Mouse (Mus musculus) lung, postnatal 4 days (tissue): ENCODE data around the gene Ncam1.

Source experiments
- DNase-seq, 2 experiments: peaks; one replicate each; pipeline ENCODE4 v3.0.0; 2021

The Ncam1 gene

DNA sequence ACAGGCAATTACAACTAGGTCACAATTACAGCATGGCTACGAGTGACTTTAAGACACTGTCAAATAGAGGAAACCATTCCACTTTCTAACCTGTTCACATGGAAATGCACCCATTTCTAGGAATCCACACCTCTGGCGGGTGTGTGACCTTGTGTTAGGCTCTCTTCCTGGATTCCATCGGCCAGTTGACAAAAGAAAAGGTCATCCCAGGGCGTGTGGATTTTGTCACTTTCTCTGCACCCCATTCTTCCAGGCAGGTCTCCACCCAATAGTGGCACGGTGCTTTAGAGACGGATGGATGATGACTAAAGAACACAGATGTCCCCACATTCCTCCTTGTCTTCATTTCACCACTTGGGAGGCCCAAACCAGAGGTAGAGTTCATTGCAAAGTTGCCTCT is 47.3 kb downstream of the Ncam1 start:
- DNase-seq = no peak

DNA sequence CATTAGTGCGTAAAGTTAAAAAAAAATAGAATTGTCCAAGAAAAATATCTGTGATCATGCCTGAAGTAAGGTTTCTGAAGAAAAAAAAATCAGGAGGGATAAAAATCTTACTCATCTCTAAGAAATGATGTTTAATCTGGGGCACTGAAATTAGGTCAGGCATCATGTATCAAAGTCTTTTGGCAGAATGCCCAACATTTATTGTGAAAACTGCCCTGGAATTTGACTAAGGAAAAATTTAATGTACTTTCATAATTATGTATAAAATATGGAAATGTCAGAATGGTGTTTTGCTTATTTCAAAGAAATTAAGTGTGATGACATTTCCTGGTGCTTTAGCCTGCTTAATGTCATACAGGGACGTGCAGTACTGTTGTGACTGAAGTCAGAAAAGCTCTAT is 52.5 kb downstream of the Ncam1 start:
- DNase-seq = no peak

GRCm38 (mm10) chr9:49745696-49746095 is 53.0 kb downstream of the Ncam1 start:
- no peak for DNase-seq

DNA sequence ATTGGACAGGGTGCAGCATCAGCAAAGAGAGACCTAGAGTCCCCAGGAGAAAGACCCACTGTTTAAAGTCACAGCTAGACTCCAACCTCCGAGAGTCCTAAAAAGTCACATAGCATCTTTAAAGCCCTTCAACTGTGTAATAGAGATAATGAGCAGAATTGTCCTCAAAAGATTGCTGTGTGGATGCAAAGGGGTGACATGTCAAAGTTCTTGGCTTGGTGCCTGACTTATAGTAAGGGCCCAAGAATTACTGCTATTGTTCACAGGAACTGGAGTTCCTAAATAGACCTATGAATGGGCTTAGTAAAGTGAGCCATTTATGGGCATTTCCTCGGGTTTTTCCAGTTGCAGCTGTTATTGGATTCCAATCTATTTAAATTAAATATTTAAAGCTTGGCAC is 54.4 kb downstream of the Ncam1 start:
- no peak for DNase-seq

DNA sequence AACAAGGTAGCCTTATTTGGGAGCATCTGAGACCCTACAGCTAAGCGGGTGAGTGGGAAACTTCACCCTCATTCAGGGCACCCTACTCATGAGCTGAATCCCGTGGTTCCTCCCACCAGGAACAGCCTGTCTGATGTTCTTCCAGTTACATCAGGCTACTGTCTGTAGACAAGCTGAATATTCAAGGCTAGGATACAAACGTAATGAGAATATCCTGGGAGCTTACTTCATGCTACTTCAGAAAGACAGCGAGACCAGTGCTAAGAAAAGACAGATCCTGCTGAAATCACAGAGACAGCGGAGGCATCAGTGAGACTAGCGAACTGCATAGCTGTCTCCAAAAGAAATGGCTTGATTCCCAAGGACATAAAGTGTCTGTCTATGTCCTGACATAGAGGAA is 58.8 kb downstream of the Ncam1 start:
- DNase-seq = no peak

- no peak for DNase-seq
Measured at GRCm38 (mm10) chr9:49738546-49738945, 60.2 kb downstream of the Ncam1 start.

DNA sequence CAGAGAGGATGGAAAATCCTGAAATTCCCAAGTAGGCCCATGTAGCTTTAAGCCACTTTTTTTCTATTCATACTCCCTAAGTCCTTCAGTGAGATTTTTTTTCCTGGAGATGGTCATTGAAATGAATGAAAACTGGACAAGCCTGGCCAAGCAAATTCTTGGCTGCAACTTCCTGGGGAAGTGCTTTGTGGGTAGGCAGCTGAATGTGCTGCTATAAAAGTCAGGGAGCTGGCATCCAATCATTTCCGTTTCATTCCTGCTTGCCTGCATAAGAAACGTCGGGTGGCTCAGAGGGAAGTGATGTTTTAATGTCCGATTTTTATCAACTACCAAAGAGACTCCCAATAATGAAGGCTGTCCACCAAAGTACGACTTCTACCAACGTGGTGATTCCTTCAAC is 61.6 kb downstream of the Ncam1 start:
- DNase-seq = no peak

DNA sequence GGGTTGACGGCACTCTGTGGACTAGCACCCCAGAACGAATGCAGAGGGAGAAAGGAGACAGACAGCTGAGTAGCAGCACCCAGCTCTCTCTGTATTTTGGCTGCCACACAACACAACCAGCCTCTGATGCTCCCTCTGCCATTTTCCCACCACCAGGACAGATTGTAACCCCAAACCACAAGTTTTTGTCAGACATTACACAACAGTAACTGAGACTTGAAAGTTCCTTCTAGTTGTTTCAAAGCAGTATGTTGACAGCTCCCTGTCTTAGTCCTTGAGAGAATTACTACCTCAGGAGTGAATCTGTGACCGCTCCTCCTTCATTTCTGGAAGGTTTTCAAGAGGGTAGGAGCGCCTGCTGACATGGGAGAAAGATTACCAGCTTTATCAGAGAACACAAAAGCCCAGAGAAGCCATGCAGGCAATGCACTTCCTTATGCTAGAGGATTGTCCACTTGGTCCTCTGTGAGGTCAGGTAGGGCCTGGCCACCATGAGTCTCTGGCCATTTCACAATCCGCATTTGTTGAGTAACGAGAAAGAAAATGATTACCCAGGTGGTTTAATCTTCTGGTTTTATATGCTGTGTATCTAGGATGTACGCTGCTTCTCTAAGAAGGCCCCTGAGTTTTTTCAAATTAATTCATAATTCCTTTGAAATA is 64.2 kb downstream of the Ncam1 start:
- DNase-seq = no peak

GRCm38 (mm10) chr9:49733726-49734125 is 65.0 kb downstream of the Ncam1 start:
- no peak for DNase-seq

GRCm38 (mm10) chr9:49729479-49729878 is 69.2 kb downstream of the Ncam1 start:
- no peak for DNase-seq

DNA sequence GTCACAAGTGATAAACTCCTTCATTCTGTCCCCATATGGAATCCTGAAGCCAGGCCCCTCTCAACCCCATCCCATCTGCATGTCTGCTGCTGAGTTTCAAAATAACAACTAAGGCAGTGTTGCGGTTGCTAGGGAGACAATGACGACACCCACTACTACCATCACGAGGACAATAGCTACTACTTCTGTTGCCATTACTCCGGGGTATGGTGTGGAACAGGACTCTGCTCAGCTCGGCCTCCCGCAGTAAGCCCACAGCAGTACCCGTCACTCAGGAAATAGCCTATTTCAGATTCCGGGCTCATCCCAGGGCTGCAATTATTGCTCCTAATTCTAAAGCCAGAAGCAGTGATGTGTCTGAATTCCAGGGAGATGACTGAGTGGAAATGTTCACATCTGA is 70.5 kb downstream of the Ncam1 start:
- DNase-seq = no peak

- DNase-seq = no peak
Measured at GRCm38 (mm10) chr9:49722765-49723164, 76.0 kb downstream of the Ncam1 start.

DNA sequence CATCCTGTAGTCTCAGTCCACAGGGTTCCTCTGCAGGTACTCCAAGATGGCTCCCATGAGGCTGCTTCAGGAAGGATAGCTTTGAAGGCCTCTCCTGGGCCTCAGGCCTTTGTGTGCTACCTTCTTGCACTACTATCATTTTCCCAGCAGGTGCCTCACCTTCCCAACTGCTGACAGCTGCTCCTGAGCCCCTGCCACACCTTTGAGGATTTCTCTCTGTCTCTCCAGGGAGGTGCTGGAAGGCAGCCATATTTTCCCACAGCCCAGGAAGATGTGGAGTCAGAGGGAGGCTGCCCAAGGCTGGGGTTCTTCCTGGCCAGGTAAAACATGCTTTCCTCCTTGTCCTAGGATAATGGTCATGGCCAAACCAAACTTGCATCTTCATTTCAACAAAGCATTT is 83.6 kb downstream of the Ncam1 start:
- no peak for DNase-seq

DNA sequence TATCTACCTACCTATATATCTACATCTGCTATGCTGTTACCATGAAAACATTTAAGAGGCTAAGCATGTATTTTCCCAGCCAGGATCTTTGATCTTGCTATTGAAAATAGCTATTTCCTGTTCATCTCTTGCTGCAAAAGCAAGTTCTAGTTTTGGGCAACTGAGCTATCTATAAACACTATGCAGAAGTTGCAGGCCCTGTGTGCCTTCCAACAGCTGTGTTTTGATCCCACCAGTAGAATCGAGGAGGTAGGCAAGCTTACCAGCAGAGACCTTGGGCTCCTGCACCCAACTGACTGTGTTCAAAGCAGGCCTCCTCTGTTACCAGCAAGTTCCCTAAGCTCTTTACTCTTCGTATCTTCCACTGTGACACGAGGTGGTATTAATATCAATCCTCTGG is 84.6 kb downstream of the Ncam1 start:
- no peak for DNase-seq

DNA sequence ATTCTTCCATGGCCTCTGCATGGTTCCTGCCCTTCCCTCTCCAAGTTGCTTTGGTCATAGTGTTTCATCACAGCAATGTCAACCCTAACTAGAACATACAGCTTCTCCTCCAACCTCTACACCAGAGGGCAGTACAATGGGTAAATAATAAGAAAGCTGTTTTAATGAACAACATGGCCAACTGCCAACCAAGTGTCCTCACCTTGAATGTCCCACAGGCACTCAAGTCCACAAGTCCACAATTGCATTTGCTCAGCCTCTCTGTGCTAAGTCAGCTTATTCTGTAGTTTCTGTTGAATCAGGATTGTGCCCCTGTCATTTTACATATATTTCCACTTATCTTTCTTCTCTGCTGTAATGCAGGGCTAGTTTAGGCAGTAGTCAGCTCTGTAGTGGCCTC is 91.1 kb downstream of the Ncam1 start:
- DNase-seq = no peak

DNA sequence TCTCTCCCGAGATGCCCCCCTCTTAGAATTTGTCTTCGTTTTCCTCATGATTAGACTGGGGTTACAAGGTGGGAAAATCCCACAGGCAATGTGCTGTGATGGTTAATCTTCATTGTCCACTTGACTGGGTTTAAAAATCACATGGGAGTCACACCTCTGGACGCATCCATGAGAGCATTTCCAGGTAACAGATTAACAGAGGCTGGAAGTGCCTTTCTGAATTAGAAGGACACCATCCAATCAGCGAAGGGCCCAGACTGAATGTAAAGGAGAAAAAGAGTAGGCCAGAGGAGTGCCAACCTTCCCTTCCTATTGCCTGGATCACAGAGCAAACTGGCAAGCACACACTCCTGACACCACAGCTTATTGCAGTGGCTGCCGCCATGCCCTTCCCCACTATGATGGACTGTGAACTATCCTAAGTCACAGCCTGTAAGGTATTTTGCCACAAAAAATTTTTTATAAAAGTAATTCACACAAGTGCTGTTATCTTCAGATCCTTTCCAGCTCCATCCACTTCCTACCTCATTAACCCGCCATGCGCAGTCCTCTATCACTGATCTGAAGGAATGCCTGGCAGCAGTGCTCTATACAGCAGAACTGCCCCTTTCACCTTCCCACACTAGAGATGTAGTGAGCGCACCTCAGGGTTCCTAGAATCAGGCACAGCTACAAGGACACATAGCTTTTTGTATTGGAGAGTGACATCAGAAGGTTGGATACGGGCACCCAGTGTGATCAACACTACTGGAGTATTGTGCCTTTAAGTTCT is 94.3 kb downstream of the Ncam1 start:
- no peak for DNase-seq

DNA sequence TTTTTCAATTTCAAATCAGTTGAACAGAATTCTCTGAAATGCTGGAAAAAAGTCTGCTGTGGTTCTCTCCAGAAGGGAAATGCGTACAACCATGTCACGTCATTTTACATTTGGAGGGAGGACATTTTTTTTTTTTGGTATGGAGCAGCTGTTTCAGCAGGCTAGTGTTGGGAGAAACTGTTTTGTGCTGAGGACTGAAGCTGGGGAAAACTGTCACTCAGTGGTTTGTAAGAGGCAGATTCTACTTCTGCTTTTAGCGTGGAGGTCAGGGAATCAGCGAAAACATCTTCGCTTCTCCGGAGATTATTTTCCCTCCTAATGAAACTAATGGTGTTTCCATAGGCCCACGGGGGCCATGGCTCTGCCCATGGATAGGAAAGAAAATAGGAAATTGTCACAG is 103.4 kb downstream of the Ncam1 start:
- DNase-seq = no peak

DNA sequence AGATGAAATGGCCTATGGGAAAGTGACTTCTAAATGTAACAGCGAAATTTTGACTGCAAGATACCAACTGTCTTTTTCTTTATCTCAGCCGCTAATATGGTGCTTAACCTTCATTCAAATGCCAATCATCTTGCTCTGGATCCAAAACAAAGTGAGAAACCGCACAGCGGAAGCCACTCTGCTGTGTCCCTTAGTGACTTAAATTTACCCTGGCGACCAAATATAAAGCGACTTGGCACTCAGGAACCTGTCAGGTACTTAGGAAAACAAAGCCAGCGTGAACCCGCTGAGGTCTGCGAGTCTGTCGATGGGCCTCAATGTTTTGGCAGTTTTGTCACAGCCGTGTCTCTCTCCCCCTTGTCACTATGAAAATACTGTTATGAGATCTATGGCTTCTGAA is 105.9 kb downstream of the Ncam1 start:
- no peak for DNase-seq

DNA sequence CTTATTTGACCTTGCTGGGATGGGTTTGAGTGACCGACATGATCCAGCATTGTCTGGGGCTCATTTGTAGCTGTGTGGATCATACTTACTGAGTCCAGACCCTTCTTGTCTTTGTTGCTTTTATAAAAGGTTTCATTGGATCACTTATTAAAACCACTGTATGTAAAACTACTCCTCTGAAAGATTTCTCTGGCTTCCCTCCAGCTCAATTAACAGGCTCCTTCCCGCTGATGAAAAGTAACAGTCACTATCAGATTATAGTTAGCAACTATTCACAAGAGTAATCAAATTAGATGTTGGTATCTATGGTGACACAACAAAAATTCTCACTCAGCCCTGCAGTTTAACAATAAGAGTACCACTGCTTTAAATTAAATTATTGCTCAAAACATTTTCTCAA is 107.4 kb downstream of the Ncam1 start:
- DNase-seq = no peak

- DNase-seq = no peak
Measured at GRCm38 (mm10) chr9:49683566-49684273, 115.0 kb downstream of the Ncam1 start.

DNA sequence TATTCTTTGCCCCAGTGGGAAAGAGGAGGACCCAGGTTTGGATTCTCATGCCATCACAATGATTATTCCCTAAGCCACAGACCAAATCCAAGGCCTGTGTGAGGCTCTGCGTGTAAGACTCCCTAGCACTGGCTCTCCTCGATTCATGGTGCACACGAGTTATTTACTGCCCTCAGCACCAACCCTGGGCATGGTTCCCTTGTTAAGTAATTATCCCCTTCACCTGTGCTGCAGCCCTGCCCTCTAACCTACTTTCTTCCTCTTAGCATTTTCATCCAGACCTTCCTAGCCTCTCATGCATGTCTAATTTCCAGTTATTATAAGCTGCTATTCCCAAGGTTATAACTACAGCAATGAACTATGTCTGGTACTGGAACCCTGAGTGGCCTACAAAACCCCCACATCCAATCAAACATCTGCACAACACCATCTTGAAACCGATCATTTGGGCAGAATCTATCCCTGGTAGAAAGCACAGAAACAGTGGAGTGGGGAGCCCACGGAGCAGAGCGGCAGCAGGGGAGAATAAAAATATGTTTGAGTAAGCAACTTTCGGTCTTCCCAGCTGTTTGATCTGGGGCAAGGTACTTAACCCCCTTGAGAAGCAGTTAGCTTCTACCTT is 116.8 kb downstream of the Ncam1 start:
- no peak for DNase-seq

DNA sequence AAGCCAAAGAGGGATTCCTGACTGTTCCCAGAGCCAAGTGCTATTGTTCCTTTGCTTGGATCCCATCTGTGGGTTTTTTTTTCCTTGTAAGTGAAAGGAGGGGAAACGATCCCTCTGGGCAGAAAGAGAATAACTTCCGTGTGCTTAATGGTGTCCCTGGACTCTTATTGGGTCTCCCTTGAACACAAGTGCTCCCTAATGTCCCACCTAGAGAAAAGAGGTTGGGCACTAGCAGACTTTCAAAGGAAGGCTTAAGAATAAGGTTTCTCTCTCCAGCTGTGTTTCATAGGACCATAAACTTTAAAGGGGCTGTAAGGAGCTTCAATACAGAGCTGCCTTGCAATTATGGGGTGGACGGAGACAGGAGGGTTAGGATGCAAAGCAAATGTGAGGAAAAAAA is 119.5 kb downstream of the Ncam1 start:
- no peak for DNase-seq

DNA sequence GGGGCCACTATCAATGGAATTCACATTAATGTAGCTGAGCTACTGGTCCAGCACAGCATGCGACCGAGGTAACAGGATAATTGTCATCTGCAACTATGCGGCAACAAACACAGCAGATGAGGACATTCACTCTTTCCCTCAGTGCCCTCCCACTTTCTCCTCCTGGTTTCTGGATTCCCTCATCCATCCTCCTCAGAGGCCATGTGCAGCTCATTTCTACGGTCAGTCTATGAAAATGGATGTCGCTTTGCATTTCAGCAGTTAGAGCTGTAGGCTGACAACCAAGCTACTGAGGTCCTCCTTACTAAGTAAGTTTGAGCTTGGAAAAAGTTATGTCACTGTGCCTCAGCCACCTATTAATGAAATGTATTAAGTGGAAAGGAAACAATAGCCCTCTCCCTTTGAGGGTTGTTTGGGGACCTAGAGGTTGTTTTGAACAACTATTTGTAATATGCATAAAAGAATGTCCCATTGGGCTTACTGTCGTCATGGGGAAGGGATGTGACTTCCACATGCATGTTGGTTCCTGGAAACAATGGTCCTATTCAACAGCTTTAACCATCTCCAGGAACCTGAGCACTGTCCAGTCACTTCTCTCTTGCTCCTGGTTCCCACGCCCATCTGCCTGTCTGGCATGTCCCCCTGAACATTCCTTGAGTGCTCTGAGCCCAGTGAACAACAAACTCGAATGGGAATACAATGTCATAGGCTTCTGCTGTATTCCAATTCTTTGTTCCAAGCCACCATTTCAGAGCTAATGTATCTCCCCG is 122.8 kb downstream of the Ncam1 start:
- DNase-seq = no peak
